Mouse (Mus musculus) lung, adult 2 months (tissue): Measurements from ENCODE around the gene Sco2.

Source experiments
- CTCF ChIP-seq: fragments of 200-500 bp; IDR thresholded peaks from 2 replicates; pipeline ENCODE4 v1.5.1; 2011; ENCODE audit warnings: mild to moderate bottlenecking, low read length, control low read depth; ENCODE audit not compliant: insufficient read depth
- POLR2A ChIP-seq: fragments of 200-500 bp; IDR thresholded peaks from 2 replicates; pipeline ENCODE4 v1.6.1; 2011; ENCODE audit warnings: low read depth, mild to moderate bottlenecking, control low read depth, low read length, borderline replicate concordance; ENCODE audit errors: extremely low read depth

DNA sequence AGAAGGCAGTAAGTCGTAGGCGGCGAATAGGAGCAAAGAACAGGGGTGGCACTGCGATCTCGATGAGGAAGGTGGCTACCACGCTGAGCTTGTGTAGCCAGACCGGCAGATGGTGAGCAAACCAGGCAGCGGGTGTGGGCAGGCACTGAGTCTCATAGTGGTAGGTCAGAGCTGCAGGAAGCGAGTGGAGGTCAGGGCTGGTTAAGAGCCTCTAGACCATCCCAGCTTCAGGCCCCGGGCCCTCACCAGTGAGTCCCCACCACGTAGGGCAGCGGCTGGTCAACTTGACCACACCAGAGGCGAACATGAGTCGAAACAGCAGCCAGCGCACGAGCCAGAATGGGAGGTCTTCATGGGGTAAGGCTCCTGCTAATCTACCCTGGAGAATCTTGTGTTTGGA is 19.8 kb downstream of the Sco2 start:
- no peak for TF ChIP-seq CTCF
- TF ChIP-seq POLR2A: no peak
